Mouse (Mus musculus) liver, embryonic 11.5 days (tissue): Measurements from ENCODE around the gene Olfr410. TPM values are rescaled to one million over a fixed set of nuclear protein-coding genes. Genes with fewer than 3 reads are reported as not detected.

Experiments
- ATAC-seq: fragments of 200-750 bp; cut with Nextera tagmentation; replicated peaks from 2 replicates; pipeline ENCODE4 v1.8.0; 2017; ENCODE audit warnings: moderate number of reproducible peaks, mild to moderate bottlenecking, moderate TSS enrichment, moderate library complexity; ENCODE audit not compliant: low FRiP score
- DNase-seq: peaks from one replicate; pipeline ENCODE4 v3.0.0-alpha.2; 2017; ENCODE audit warnings: low spot score
- H3K27ac ChIP-seq: fragments of 300-500 bp; sonication (generic); 2 replicates; pipeline ENCODE4 v1.5.1; 2014; ENCODE audit warnings: mild to moderate bottlenecking, low read depth, low read length, control low read depth
- H3K27me3 ChIP-seq: fragments of 300-500 bp; sonication (generic); replicated peaks from 2 replicates; pipeline ENCODE4 v1.6.1; 2014; ENCODE audit warnings: low read length, mixed read lengths; ENCODE audit not compliant: control insufficient read depth, insufficient read depth
- H3K36me3 ChIP-seq: fragments of 300-500 bp; sonication (generic); 2 replicates; pipeline ENCODE4 v1.6.1; 2014; ENCODE audit warnings: mild to moderate bottlenecking, low read length, moderate library complexity, mixed read lengths; ENCODE audit not compliant: control insufficient read depth, insufficient read depth
- H3K4me1 ChIP-seq: fragments of 300-500 bp; sonication (generic); replicated peaks from 2 replicates; pipeline ENCODE4 v1.6.1; 2014; ENCODE audit warnings: low read length, mixed read lengths; ENCODE audit not compliant: control insufficient read depth, insufficient read depth
- H3K4me2 ChIP-seq: fragments of 300-500 bp; sonication (generic); 2 replicates; pipeline ENCODE4 v1.6.1; 2014; ENCODE audit warnings: mild to moderate bottlenecking, control low read depth, moderate library complexity
- H3K4me3 ChIP-seq: fragments of 300-500 bp; sonication (generic); 2 replicates; pipeline ENCODE4 v1.5.1; 2014; ENCODE audit warnings: low read depth, low read length, control low read depth
- H3K9ac ChIP-seq: fragments of 300-500 bp; sonication (generic); 2 replicates; pipeline ENCODE4 v1.6.1; 2014; ENCODE audit warnings: low read depth, low read length, control low read depth
- H3K9me3 ChIP-seq: fragments of 300-500 bp; sonication (generic); 2 replicates; pipeline ENCODE4 v1.6.1; 2016; ENCODE audit warnings: low read length, inconsistent platforms, mixed read lengths; ENCODE audit not compliant: control insufficient read depth
- WGBS: fragments of 180-500 bp; shearing (Covaris S2); extraction: QIAGEN DNeasy Blood & Tissue Kit; methylation state at CpG from one replicate; pipeline ENCODE4 v1.1.7; 2014; 5-methylcytosine and 5-hydroxymethylcytosine counted together
- polyA plus RNA-seq: library from polyadenylated mRNA; unstranded; fragments of >200 nt; fragmentation: Nextera tagmentation; extraction: Ambion mirVana; gene quantifications from 2 replicates; pipeline ENCODE4 v1.2.1, GENCODE M21; 2014

The Olfr410 gene
- polyA plus RNA-seq, 1 experiment from 2014 or later: not detected

- Histone ChIP-seq H3K9ac (no peak overlapping the region), H3K27ac (no peak overlapping the region), H3K4me1 (no peaks in the 10 kb centered on the region), H3K9me3 (no peaks in the 10 kb centered on the region), H3K4me2 (no peak overlapping the region), H3K27me3 (no peaks in the 10 kb centered on the region), H3K36me3 (no peaks in the 10 kb centered on the region), H3K4me3 (no peak overlapping the region)
- no peak for ATAC-seq
- DNase-seq: no peak
Observed at GRCm38 (mm10) chr11:74328781-74329180, 9.1 kb downstream of the Olfr410 start.

GRCm38 (mm10) chr11:74326044-74326443 is 11.8 kb downstream of the Olfr410 start:
- DNase-seq (no peak), ATAC-seq (no peak)
- no peak overlapping the region for H3K9ac ChIP-seq
- no peaks in the 10 kb centered on the region for H3K9me3 ChIP-seq
- no peaks in the 10 kb centered on the region for H3K27me3 ChIP-seq
- H3K4me2 ChIP-seq: no peak overlapping the region
- H3K36me3 ChIP-seq: no peaks in the 10 kb centered on the region
- no peak overlapping the region for H3K4me3 ChIP-seq
- 45% methylated on average over 2 of the region's 2 CpGs for WGBS
- no peaks in the 10 kb centered on the region for H3K4me1 ChIP-seq
- H3K27ac ChIP-seq: no peak overlapping the region

GRCm38 (mm10) chr11:74287256-74287655 is 50.6 kb downstream of the Olfr410 start:
- DNase-seq: no peak
- H3K27ac ChIP-seq: no peak overlapping the region
- no peaks in the 10 kb centered on the region for H3K9me3 ChIP-seq
- H3K4me1 ChIP-seq: no peaks in the 10 kb centered on the region
- H3K36me3 ChIP-seq: no peaks in the 10 kb centered on the region
- H3K4me2 ChIP-seq: no peak overlapping the region
- 62% methylated on average over 2 of the region's 2 CpGs for WGBS
- H3K4me3 ChIP-seq: no peak overlapping the region
- no peak for ATAC-seq
- no peak overlapping the region for H3K9ac ChIP-seq
- no peaks in the 10 kb centered on the region for H3K27me3 ChIP-seq

- DNase-seq: no peak
- Histone ChIP-seq H3K9ac (no peak within 1 kb of the TSS), H3K4me2 (no peak within 1 kb of the TSS), H3K27me3 (no peaks in the 10 kb centered on the region), H3K27ac (no peak within 1 kb of the TSS), H3K36me3 (no peaks in the 10 kb centered on the region), H3K4me3 (no peak within 1 kb of the TSS), H3K9me3 (no peaks in the 10 kb centered on the region; the same call in 1 of the 2 replicates), H3K4me1 (no peaks in the 10 kb centered on the region)
- no peak for ATAC-seq
- WGBS: 54% methylated on average over 2 of the region's 2 CpGs
Observed at GRCm38 (mm10) chr11:74283436-74283835, 54.4 kb downstream of the Olfr410 start, which contains the start of gene Olfr59. Gene Olfr59, plus strand, starts transcription at chr11:74283736.

Other genes with a start within 250 kb of the Olfr410 start
- gene Olfr401, start 224.3 kb downstream of the Olfr410 start, polyA plus RNA-seq: not detected in 2 replicates
- gene Olfr402, start 184.5 kb downstream of the Olfr410 start, polyA plus RNA-seq: not detected in 2 replicates
- not detected in 2 replicates for gene Olfr403, start 151.8 kb downstream of the Olfr410 start, polyA plus RNA-seq
- not detected in 2 replicates for gene Olfr43, start 126.7 kb downstream of the Olfr410 start, polyA plus RNA-seq
- not detected in 2 replicates for gene Olfr406, start 78.2 kb downstream of the Olfr410 start, polyA plus RNA-seq
- not detected in 2 replicates for gene Olfr59, start 54.3 kb downstream of the Olfr410 start, polyA plus RNA-seq
- gene Olfr411, start 14.6 kb upstream of the Olfr410 start, polyA plus RNA-seq: not detected in 2 replicates
- gene Olfr412, start 24.0 kb upstream of the Olfr410 start, polyA plus RNA-seq: not detected in 2 replicates